Mouse (Mus musculus) ovary, adult 18-20 months (tissue): Measurements from ENCODE around the gene C1qtnf9.

ENCODE experiments used
- DNase-seq: peaks from one replicate; pipeline ENCODE4 v3.0.0; 2022; ENCODE audit warnings: low spot score, mixed read lengths

The C1qtnf9 gene

GRCm38 (mm10) chr14:60751581-60751980, 16.4 kb upstream of the C1qtnf9 start:
- DNase-seq: no peak

- DNase-seq: peak; percentile 63
Observed at GRCm38 (mm10) chr14:60752892-60753800, 14.8 kb upstream of the C1qtnf9 start.

- no peak for DNase-seq
Observed at GRCm38 (mm10) chr14:60753801-60754126, 14.2 kb upstream of the C1qtnf9 start.

- no peak for DNase-seq
Observed at GRCm38 (mm10) chr14:60754656-60755055, 13.3 kb upstream of the C1qtnf9 start.

- DNase-seq: no peak
Observed at GRCm38 (mm10) chr14:60756271-60756670, 11.7 kb upstream of the C1qtnf9 start.

- no peak for DNase-seq
Observed at GRCm38 (mm10) chr14:60757265-60757664, 10.7 kb upstream of the C1qtnf9 start.

GRCm38 (mm10) chr14:60757722-60758121, 10.2 kb upstream of the C1qtnf9 start:
- DNase-seq: no peak

GRCm38 (mm10) chr14:60759097-60759496, 8.8 kb upstream of the C1qtnf9 start:
- DNase-seq: no peak

GRCm38 (mm10) chr14:60761801-60762200, 6.1 kb upstream of the C1qtnf9 start:
- no peak for DNase-seq

- no peak for DNase-seq
Observed at GRCm38 (mm10) chr14:60762754-60763153, 5.2 kb upstream of the C1qtnf9 start.

- no peak for DNase-seq
Observed at GRCm38 (mm10) chr14:60763746-60764145, 4.2 kb upstream of the C1qtnf9 start.

- DNase-seq: no peak
Observed at GRCm38 (mm10) chr14:60764526-60764925, 3.4 kb upstream of the C1qtnf9 start.

- DNase-seq: no peak
Observed at GRCm38 (mm10) chr14:60765025-60765424, 2.9 kb upstream of the C1qtnf9 start.

- DNase-seq: no peak
Observed at GRCm38 (mm10) chr14:60769340-60769739, 1.4 kb downstream of the C1qtnf9 start.

GRCm38 (mm10) chr14:60770594-60770993, 2.7 kb downstream of the C1qtnf9 start:
- DNase-seq: no peak

- no peak for DNase-seq
Observed at GRCm38 (mm10) chr14:60771057-60771456, 3.1 kb downstream of the C1qtnf9 start.

GRCm38 (mm10) chr14:60773476-60773875, 5.5 kb downstream of the C1qtnf9 start:
- no peak for DNase-seq

- no peak for DNase-seq
Observed at GRCm38 (mm10) chr14:60776521-60776920, 8.6 kb downstream of the C1qtnf9 start.

- DNase-seq: no peak
Observed at GRCm38 (mm10) chr14:60777485-60777919, 9.6 kb downstream of the C1qtnf9 start.

- DNase-seq: no peak
Observed at GRCm38 (mm10) chr14:60779198-60779597, 11.3 kb downstream of the C1qtnf9 start.

- no peak for DNase-seq
Observed at GRCm38 (mm10) chr14:60782121-60782656, 14.3 kb downstream of the C1qtnf9 start.

GRCm38 (mm10) chr14:60783196-60783595, 15.3 kb downstream of the C1qtnf9 start:
- no peak for DNase-seq
